Mouse (Mus musculus): ENCODE measurements at regions not wholly inside any gene's neighbourhood (a gene's known extent, or its start where the extent isn't known, plus 50 kb on each side); places are given as distances from the start of the nearest gene placed in this dataset.

DNA sequence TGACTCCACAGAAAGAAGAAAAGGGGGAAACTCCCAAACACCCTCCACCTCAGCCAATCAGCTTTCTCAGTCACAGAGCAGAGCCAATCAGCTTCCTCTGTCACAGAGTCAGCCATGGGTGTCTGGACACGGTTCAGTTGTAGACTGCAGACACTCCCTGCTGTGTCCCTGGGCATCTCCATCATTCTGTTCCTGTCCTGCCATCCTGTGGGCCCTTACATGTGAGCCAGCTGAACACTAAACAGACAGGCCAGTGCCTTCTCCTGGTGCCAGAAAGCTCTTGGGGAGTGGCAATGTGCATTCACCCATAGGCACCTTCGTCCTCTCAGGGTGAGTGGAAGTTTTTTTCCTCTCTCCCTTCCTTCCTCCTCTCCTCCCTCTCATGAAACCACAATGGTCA is 81.7 kb downstream of the Cxcl12 start:
- no peak for DNase-seq (ENCODE audit: low spot score)
- H3K27me3 ChIP-seq (ENCODE audit: control insufficient read depth, insufficient read depth, low read length): no peaks in the 10 kb centered on the region
- no peak overlapping the region for H3K4me3 ChIP-seq (replicated peaks; ENCODE audit: low read length)
- H3K27ac ChIP-seq (replicated peaks; ENCODE audit: low read depth, low read length): no peak overlapping the region
- H3K4me2 ChIP-seq (replicated peaks; ENCODE audit: low read depth, low read length, severe bottlenecking): no peak overlapping the region
- no peak for ATAC-seq (ENCODE audit: low FRiP score, low read depth)
- H3K36me3 ChIP-seq (ENCODE audit: control insufficient read depth, insufficient read depth, low read length): no peaks in the 10 kb centered on the region
- H3K9ac ChIP-seq (ENCODE audit: low read depth, low read length, severe bottlenecking): no peak overlapping the region
- no peaks in the 10 kb centered on the region for H3K9me3 ChIP-seq (ENCODE audit: control insufficient read depth, low read length)
- 47% methylated on average over 2 of the region's 2 CpGs for WGBS
- no peak for TF ChIP-seq POLR2A (IDR thresholded peaks at IDR 0.05; ENCODE audit: borderline replicate concordance, extremely low read depth, insufficient read depth, insufficient read length)
- H3K4me1 ChIP-seq (ENCODE audit: control insufficient read depth, insufficient read depth, low read length): peaks cover 4% of the 10 kb centered on the region; the same call in 1 of the 2 replicates

DNA sequence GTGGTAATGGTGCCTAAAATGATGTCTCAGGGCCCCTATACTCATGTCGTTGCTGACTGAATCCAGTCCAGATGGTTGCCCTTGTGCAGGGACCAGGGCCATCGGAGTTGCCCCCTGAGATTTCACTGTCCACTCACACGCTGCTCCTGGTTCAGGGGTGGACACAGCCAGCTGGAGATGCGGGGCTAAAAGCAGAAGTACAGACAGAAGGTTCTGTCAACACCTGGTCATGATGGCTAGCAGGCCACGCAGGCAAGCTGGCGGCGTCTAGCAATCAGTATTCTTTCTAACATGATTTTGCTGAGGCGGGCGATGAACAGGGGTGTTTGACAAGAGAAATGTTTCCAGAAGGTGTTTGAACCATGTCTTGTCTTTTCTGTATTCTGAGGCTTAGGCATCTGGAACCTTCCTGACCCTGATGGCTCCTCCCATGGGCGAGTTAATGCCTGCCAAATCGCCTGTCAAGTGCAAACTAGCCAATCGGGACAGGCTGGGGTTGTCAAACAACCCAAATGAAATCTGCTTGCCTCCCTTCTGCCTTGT is 83.1 kb downstream of the Cxcl12 start:
- TF ChIP-seq POLR2A (IDR thresholded peaks at IDR 0.05; ENCODE audit: borderline replicate concordance, extremely low read depth, insufficient read depth, insufficient read length): no peak
- 53% methylated on average over 12 of the region's 12 CpGs for WGBS
- Histone ChIP-seq H3K9me3 (ENCODE audit: control insufficient read depth, low read length) (no peaks in the 10 kb centered on the region), H3K36me3 (ENCODE audit: control insufficient read depth, insufficient read depth, low read length) (no peaks in the 10 kb centered on the region), H3K4me2 (replicated peaks; ENCODE audit: low read depth, low read length, severe bottlenecking) (no peak overlapping the region), H3K27ac (replicated peaks; ENCODE audit: low read depth, low read length) (no peak overlapping the region), H3K27me3 (ENCODE audit: control insufficient read depth, insufficient read depth, low read length) (no peaks in the 10 kb centered on the region), H3K4me3 (replicated peaks; ENCODE audit: low read length) (no peak overlapping the region), H3K4me1 (ENCODE audit: control insufficient read depth, insufficient read depth, low read length) (peaks cover 4% of the 10 kb centered on the region; the same call in 1 of the 2 replicates), H3K9ac (ENCODE audit: low read depth, low read length, severe bottlenecking) (no peak overlapping the region)
- DNase-seq (ENCODE audit: low spot score): no peak
- no peak for ATAC-seq (ENCODE audit: low FRiP score, low read depth)

DNA sequence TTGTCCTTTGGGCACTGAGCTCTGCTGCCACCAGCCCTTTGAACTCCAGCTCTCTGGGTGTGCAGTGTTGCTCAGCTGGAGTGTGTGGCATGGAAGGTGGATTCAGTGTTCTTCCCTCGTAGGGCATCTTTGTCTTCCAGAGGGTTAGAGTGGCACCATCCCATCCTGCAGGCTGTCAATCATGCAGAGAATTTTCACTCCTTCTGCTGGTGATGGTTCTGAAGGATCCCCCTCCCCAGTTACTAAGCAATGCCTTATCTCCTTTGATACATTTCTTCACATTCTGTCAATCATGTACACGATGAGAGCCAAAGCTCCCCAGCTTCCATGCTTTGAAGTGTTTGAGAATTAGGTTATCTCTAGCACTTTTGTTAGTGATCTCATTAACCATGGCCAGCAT is 84.0 kb downstream of the Cxcl12 start:
- Histone ChIP-seq H3K4me1 (ENCODE audit: control insufficient read depth, insufficient read depth, low read length) (peaks cover 4% of the 10 kb centered on the region; the same call in 1 of the 2 replicates), H3K9ac (ENCODE audit: low read depth, low read length, severe bottlenecking) (no peak overlapping the region), H3K27ac (replicated peaks; ENCODE audit: low read depth, low read length) (no peak overlapping the region), H3K9me3 (ENCODE audit: control insufficient read depth, low read length) (no peaks in the 10 kb centered on the region), H3K36me3 (ENCODE audit: control insufficient read depth, insufficient read depth, low read length) (no peaks in the 10 kb centered on the region), H3K27me3 (ENCODE audit: control insufficient read depth, insufficient read depth, low read length) (no peaks in the 10 kb centered on the region), H3K4me2 (replicated peaks; ENCODE audit: low read depth, low read length, severe bottlenecking) (no peak overlapping the region), H3K4me3 (replicated peaks; ENCODE audit: low read length) (no peak overlapping the region)
- no peak for TF ChIP-seq POLR2A (IDR thresholded peaks at IDR 0.05; ENCODE audit: borderline replicate concordance, extremely low read depth, insufficient read depth, insufficient read length)
- no peak for ATAC-seq (ENCODE audit: low FRiP score, low read depth)
- no peak for DNase-seq (ENCODE audit: low spot score)
- 80% methylated on average over 2 of the region's 2 CpGs for WGBS

DNA sequence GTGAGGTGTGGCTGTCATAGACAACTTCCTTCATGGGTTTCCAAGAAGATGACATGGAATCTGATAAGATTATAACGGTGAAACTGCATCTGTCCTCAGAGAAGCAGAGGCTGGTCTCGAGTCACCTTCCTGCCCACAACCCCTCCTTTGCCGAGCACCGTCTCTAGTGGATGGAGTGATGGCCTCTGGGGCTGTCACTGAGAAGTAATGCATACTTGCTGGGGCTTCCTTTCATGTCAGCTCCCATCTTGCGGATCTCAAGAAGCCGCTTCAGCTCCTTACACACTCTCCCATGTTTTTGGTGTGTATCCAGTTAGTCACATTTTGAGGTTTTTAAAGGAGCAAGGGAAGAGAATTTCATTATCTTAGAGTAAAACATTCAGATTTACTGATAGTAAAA is 84.7 kb downstream of the Cxcl12 start:
- DNase-seq (ENCODE audit: low spot score): no peak
- 83% methylated on average over 6 of the region's 6 CpGs for WGBS
- ATAC-seq (ENCODE audit: low FRiP score, low read depth): no peak

DNA sequence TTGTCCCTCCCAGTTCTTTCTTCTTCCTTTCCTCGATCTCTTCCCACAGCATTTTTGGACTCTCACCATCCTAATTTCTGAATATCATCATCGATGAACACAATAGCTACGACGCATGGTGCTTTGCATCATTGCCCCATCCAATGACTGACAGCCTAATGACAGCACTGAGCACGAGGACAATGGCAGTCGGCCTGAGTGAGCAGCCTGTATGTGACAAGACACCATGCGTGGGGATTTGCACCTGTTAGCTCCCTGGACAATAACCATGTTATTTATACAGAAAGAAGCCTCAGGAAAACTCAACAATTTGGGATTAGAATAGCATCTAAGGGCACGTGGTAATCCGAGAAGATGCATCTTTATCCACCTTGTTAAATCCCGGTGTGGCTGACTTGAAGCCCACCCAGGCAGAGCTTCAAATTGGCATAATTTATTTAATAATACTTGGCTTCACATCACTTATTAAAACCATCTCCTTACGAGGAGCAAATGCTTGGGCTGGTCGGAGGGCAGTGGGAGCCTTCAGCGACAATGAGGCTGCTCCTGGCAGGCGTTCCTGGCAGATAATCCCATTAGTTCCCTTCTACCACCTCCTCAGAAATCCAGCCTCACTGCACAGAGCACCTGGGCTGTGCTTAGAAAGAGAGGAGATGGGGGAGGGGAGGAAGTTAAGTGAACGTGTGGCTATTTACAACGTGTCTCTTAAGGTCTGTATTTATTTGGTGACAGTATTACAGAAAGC is 85.4 kb downstream of the Cxcl12 start:
- DNase-seq (ENCODE audit: low spot score) (no peak), ATAC-seq (ENCODE audit: low FRiP score, low read depth) (no peak)
- Histone ChIP-seq H3K27me3 (ENCODE audit: control insufficient read depth, insufficient read depth, low read length) (no peaks in the 10 kb centered on the region), H3K36me3 (ENCODE audit: control insufficient read depth, insufficient read depth, low read length) (no peaks in the 10 kb centered on the region), H3K9me3 (ENCODE audit: control insufficient read depth, low read length) (no peaks in the 10 kb centered on the region), H3K4me2 (replicated peaks; ENCODE audit: low read depth, low read length, severe bottlenecking) (no peak overlapping the region), H3K9ac (ENCODE audit: low read depth, low read length, severe bottlenecking) (no peak overlapping the region), H3K27ac (replicated peaks; ENCODE audit: low read depth, low read length) (no peak overlapping the region), H3K4me1 (ENCODE audit: control insufficient read depth, insufficient read depth, low read length) (peaks cover 4% of the 10 kb centered on the region; the same call in 1 of the 2 replicates), H3K4me3 (replicated peaks; ENCODE audit: low read length) (no peak overlapping the region)
- WGBS: 51% methylated on average over 16 of the region's 16 CpGs
- no peak for TF ChIP-seq POLR2A (IDR thresholded peaks at IDR 0.05; ENCODE audit: borderline replicate concordance, extremely low read depth, insufficient read depth, insufficient read length)

More for the DNA sequence above, 84.7 kb downstream of the Cxcl12 start:
- no peak for TF ChIP-seq POLR2A (IDR thresholded peaks at IDR 0.05; ENCODE audit: borderline replicate concordance, extremely low read depth, insufficient read depth, insufficient read length)
- H3K4me3 ChIP-seq (replicated peaks; ENCODE audit: low read length): no peak overlapping the region
- H3K27ac ChIP-seq (replicated peaks; ENCODE audit: low read depth, low read length): no peak overlapping the region
- no peak overlapping the region for H3K9ac ChIP-seq (ENCODE audit: low read depth, low read length, severe bottlenecking)
- H3K4me2 ChIP-seq (replicated peaks; ENCODE audit: low read depth, low read length, severe bottlenecking): no peak overlapping the region
- peaks cover 4% of the 10 kb centered on the region; the same call in 1 of the 2 replicates for H3K4me1 ChIP-seq (ENCODE audit: control insufficient read depth, insufficient read depth, low read length)
- H3K36me3 ChIP-seq (ENCODE audit: control insufficient read depth, insufficient read depth, low read length): no peaks in the 10 kb centered on the region
- no peaks in the 10 kb centered on the region for H3K27me3 ChIP-seq (ENCODE audit: control insufficient read depth, insufficient read depth, low read length)
- no peaks in the 10 kb centered on the region for H3K9me3 ChIP-seq (ENCODE audit: control insufficient read depth, low read length)

Measured in limb, embryonic 14.5 days (tissue).